Comparison of ENCODE assay signal across 12 mouse cellular contexts in genomic region chr2:78961580-78961979, GRCm38 (mm10).
A peak's percentile ranks its signal among the peaks of the same experiment; 100 is the strongest.
DNase-seq lines count a peak whose midpoint lies in the region; ATAC-seq and TF ChIP-seq lines count a peak whose summit lies in the region.
"Had no signal": no experiment of that assay in that cellular context is flagged by ENCODE, and none has a peak within 500 bp of the region (broad histone marks: within the 10 kb centered on the region; RNA-seq: fewer than 3 reads in every experiment).

No protein-coding gene starts in this region.

- H3K27ac ChIP-seq in hindbrain, embryonic 15.5 days (replicated peaks): 0 out of 2 replicates have a peak overlapping the region, but pooled peaks have one; percentile 13
- no peak overlapping the region for H3K27ac ChIP-seq in hindbrain, postnatal 0 days
- no peak overlapping the region; the same call in 1 of the 2 replicates for H3K27ac ChIP-seq in embryonic facial prominence, embryonic 14.5 days (replicated peaks; ENCODE audit: low read depth, low read length)
- H3K27ac ChIP-seq in midbrain, embryonic 16.5 days (ENCODE audit: low read length): no peak overlapping the region
- H3K27ac ChIP-seq: kidney, embryonic 15.5 days; limb, embryonic 15.5 days had no signal

- H3K4me3 ChIP-seq in hindbrain, embryonic 15.5 days: no peak overlapping the region
- H3K4me3 ChIP-seq in hindbrain, postnatal 0 days (ENCODE audit: low read length): no peak overlapping the region
- no peak overlapping the region for H3K4me3 ChIP-seq in embryonic facial prominence, embryonic 14.5 days (ENCODE audit: low read depth, low read length)
- H3K4me3 ChIP-seq in myocyte: no peak overlapping the region
- no peak overlapping the region for H3K4me3 ChIP-seq in midbrain, embryonic 16.5 days (ENCODE audit: low read depth, low read length)
- H3K4me3 ChIP-seq: kidney, embryonic 15.5 days; limb, embryonic 15.5 days had no signal

- no peaks in the 10 kb centered on the region for H3K79me2 ChIP-seq in myocyte (ENCODE audit: control insufficient read depth, insufficient read depth)

- DNase-seq in hindbrain, postnatal 0 days (ENCODE audit: low spot score): no peak
- DNase-seq in MN1 (ENCODE audit: low spot score): peak; percentile 17
- peak; percentile 30 for DNase-seq in embryonic facial prominence, embryonic 14.5 days (ENCODE audit: low spot score)
- DNase-seq in left cerebral cortex, postnatal 25 days (ENCODE audit: low spot score in 2 of 2): no peak
- no peak for DNase-seq in kidney, adult 8-10 months
- DNase-seq: heart, adult 11 months; layer of hippocampus, postnatal 36 days had no signal

- no peak overlapping the region for H3K9ac ChIP-seq in hindbrain, embryonic 15.5 days
- no peak overlapping the region for H3K9ac ChIP-seq in hindbrain, postnatal 0 days (replicated peaks; ENCODE audit: low read length)
- H3K9ac ChIP-seq in embryonic facial prominence, embryonic 14.5 days (ENCODE audit: low read depth, low read length): no peak overlapping the region
- H3K9ac ChIP-seq in midbrain, embryonic 16.5 days (ENCODE audit: low read depth, low read length): no peak overlapping the region
- H3K9ac ChIP-seq: kidney, embryonic 15.5 days; limb, embryonic 15.5 days had no signal

- no peak overlapping the region for H3K4me2 ChIP-seq in hindbrain, embryonic 15.5 days
- no peak overlapping the region for H3K4me2 ChIP-seq in hindbrain, postnatal 0 days (ENCODE audit: low read depth, low read length)
- H3K4me2 ChIP-seq in embryonic facial prominence, embryonic 14.5 days (ENCODE audit: low read depth, low read length): no peak overlapping the region
- peak overlapping the region; percentile 63 for H3K4me2 ChIP-seq in myocyte (ENCODE audit: low read depth)
- H3K4me2 ChIP-seq in midbrain, embryonic 16.5 days (ENCODE audit: low read length): no peak overlapping the region
- H3K4me2 ChIP-seq: kidney, embryonic 15.5 days; limb, embryonic 15.5 days had no signal

- H3K27me3 ChIP-seq in hindbrain, embryonic 15.5 days: no peaks in the 10 kb centered on the region
- H3K27me3 ChIP-seq in hindbrain, postnatal 0 days (ENCODE audit: insufficient read depth, low read length): no peaks in the 10 kb centered on the region
- no peaks in the 10 kb centered on the region for H3K27me3 ChIP-seq in embryonic facial prominence, embryonic 14.5 days (replicated peaks; ENCODE audit: control insufficient read depth, insufficient read depth, low read length)
- H3K27me3 ChIP-seq in myocyte (ENCODE audit: control insufficient read depth, insufficient read depth, insufficient read length): no peaks in the 10 kb centered on the region
- H3K27me3 ChIP-seq in midbrain, embryonic 16.5 days (ENCODE audit: control insufficient read depth, insufficient read depth, low read depth, low read length): no peaks in the 10 kb centered on the region
- H3K27me3 ChIP-seq: kidney, embryonic 15.5 days had no signal

- intact Hi-C loops in left cerebral cortex, postnatal 25 days (cut with DNase I): loop anchor here (5.0 to 10.0 kb wide), 3 partner anchors 496 to 813 kb away; partner anchors contain the start of genes Cerkl and Neurod1

- no peak overlapping the region for H3ac ChIP-seq in myocyte (ENCODE audit: control insufficient read depth, insufficient read length)

- no peaks in the 10 kb centered on the region for H3K9me3 ChIP-seq in hindbrain, embryonic 15.5 days
- H3K9me3 ChIP-seq in hindbrain, postnatal 0 days (ENCODE audit: low read length): no peaks in the 10 kb centered on the region
- no peaks in the 10 kb centered on the region for H3K9me3 ChIP-seq in embryonic facial prominence, embryonic 14.5 days (ENCODE audit: control insufficient read depth, low read length)
- no peaks in the 10 kb centered on the region for H3K9me3 ChIP-seq in midbrain, embryonic 16.5 days (replicated peaks; ENCODE audit: control insufficient read depth, low read length, poor library complexity, severe bottlenecking)
- H3K9me3 ChIP-seq: kidney, embryonic 15.5 days; limb, embryonic 15.5 days had no signal

- no peak for TF ChIP-seq CTCF in hindbrain, postnatal 0 days (IDR thresholded peaks at IDR 0.05; ENCODE audit: low read depth)

- H3K36me3 ChIP-seq in hindbrain, embryonic 15.5 days: no peaks in the 10 kb centered on the region
- H3K36me3 ChIP-seq in hindbrain, postnatal 0 days (ENCODE audit: insufficient read depth, low read length): no peaks in the 10 kb centered on the region
- no peaks in the 10 kb centered on the region for H3K36me3 ChIP-seq in embryonic facial prominence, embryonic 14.5 days (ENCODE audit: control insufficient read depth, insufficient read depth, low read length)
- no peaks in the 10 kb centered on the region for H3K36me3 ChIP-seq in myocyte (ENCODE audit: control insufficient read depth, insufficient read depth)
- no peaks in the 10 kb centered on the region for H3K36me3 ChIP-seq in midbrain, embryonic 16.5 days (ENCODE audit: control insufficient read depth, insufficient read depth, low read length)
- H3K36me3 ChIP-seq: kidney, embryonic 15.5 days; limb, embryonic 15.5 days had no signal

- no peak for TF ChIP-seq POLR2A in myocyte (IDR thresholded peaks at IDR 0.05; ENCODE audit: insufficient read length, low read depth)

- 26% methylated on average over 7 of the region's 7 CpGs for WGBS in hindbrain, embryonic 15.5 days
- 24% methylated on average over 7 of the region's 7 CpGs for WGBS in hindbrain, postnatal 0 days
- WGBS in embryonic facial prominence, embryonic 14.5 days: 15% methylated on average over 7 of the region's 7 CpGs
- WGBS in midbrain, embryonic 16.5 days: 41% methylated on average over 7 of the region's 7 CpGs

- H3K4me1 ChIP-seq in hindbrain, embryonic 15.5 days (replicated peaks): peaks cover 12% of the 10 kb centered on the region
- H3K4me1 ChIP-seq in hindbrain, postnatal 0 days (ENCODE audit: insufficient read depth, low read length): 0 out of 2 replicates have a peak, but pooled peaks cover 5% of the 10 kb centered on the region
- peaks cover 25% of the 10 kb centered on the region; the same call in 1 of the 2 replicates for H3K4me1 ChIP-seq in embryonic facial prominence, embryonic 14.5 days (ENCODE audit: control insufficient read depth, insufficient read depth, low read length)
- peaks cover 6% of the 10 kb centered on the region; the same call in 1 of the 2 replicates for H3K4me1 ChIP-seq in midbrain, embryonic 16.5 days (ENCODE audit: control insufficient read depth, insufficient read depth, low read length)
- H3K4me1 ChIP-seq: kidney, embryonic 15.5 days; limb, embryonic 15.5 days had no signal

- ATAC-seq in hindbrain, embryonic 15.5 days (ENCODE audit: low FRiP score, low read depth): no peak
- no peak for ATAC-seq in hindbrain, postnatal 0 days
- no peak for ATAC-seq in embryonic facial prominence, embryonic 14.5 days (ENCODE audit: low read depth)
- ATAC-seq in midbrain, embryonic 16.5 days: no peak

TF ChIP-seq in myocyte, 11 proteins besides CTCF, POLR2A, EP300 and RAD21:
- TF ChIP-seq MAX (IDR thresholded peaks at IDR 0.05; ENCODE audit: low read depth): no peak
- TF ChIP-seq MYOG (IDR thresholded peaks at IDR 0.05; ENCODE audit: control insufficient read depth in 1 of 3, insufficient read depth in 1 of 3, insufficient read length in 2 of 3, low read depth in 2 of 3): no peak
- TF ChIP-seq USF1 (IDR thresholded peaks at IDR 0.05; ENCODE audit: low read depth): no peak
- no peak for TF ChIP-seq CEBPB (IDR thresholded peaks at IDR 0.05; ENCODE audit: insufficient read depth, poor library complexity, severe bottlenecking)
- no peak for TF ChIP-seq POLR2AphosphoS2 (IDR thresholded peaks at IDR 0.05; ENCODE audit: insufficient read length, low read depth)
- no peak for TF ChIP-seq E2F4 (IDR thresholded peaks at IDR 0.05; ENCODE audit: insufficient read depth)
- no peak for TF ChIP-seq TCF12 (IDR thresholded peaks at IDR 0.05; ENCODE audit: insufficient read depth, poor library complexity, severe bottlenecking)
- TF ChIP-seq TCF3 (IDR thresholded peaks at IDR 0.05; ENCODE audit: insufficient read length, low read depth): no peak
- TF ChIP-seq SRF (IDR thresholded peaks at IDR 0.05; ENCODE audit: control insufficient read depth, insufficient read length, low read depth): no peak
- no peak for TF ChIP-seq MYOD1 (IDR thresholded peaks at IDR 0.05; ENCODE audit: control insufficient read depth in 1 of 3, insufficient read length in 2 of 3, low read depth in 2 of 3)

Comparison
In these comparisons a context has a peak if more than half of its experiments do, and no peak if none do; other contexts are left out.
1. DNase-seq: peak in MN1 (single experiment) and embryonic facial prominence, embryonic 14.5 days (single experiment); none in hindbrain, postnatal 0 days (single experiment), left cerebral cortex, postnatal 25 days (0 of 2) and kidney, adult 8-10 months (0 of 2).